Mouse (Mus musculus) C2C12 (cell line): ENCODE data around the gene Nck2. TPM values are rescaled to one million over a fixed set of nuclear protein-coding genes. Genes with fewer than 3 reads are reported as not detected.

ENCODE experiments used
- H3K27me3 ChIP-seq: one replicate; pipeline ENCODE4 v1.6.1; 2011; ENCODE audit not compliant: control insufficient read depth, insufficient read depth, insufficient read length
- H3K36me3 ChIP-seq: one replicate; pipeline ENCODE4 v1.6.1; 2011; ENCODE audit not compliant: control insufficient read depth, insufficient read depth
- H3K4me3 ChIP-seq: one replicate; pipeline ENCODE4 v1.5.1; 2011; ENCODE audit warnings: mild to moderate bottlenecking, control low read depth; ENCODE audit not compliant: poor library complexity, insufficient read depth, severe bottlenecking
- H3K79me2 ChIP-seq: one replicate; pipeline ENCODE4 v1.6.1; 2011; ENCODE audit not compliant: control insufficient read depth, insufficient read depth
- H3K79me3 ChIP-seq: one replicate; pipeline ENCODE4 v1.6.1; 2011; ENCODE audit warnings: low read depth, control low read depth
- H3ac ChIP-seq: one replicate; pipeline ENCODE3; 2011; ENCODE audit warnings: low read depth; ENCODE audit not compliant: control insufficient read depth, insufficient read length
- CEBPB ChIP-seq: IDR thresholded peaks from one replicate; pipeline ENCODE4 v1.6.1; 2011; ENCODE audit warnings: low read depth, mild to moderate bottlenecking, control low read depth, moderate library complexity
- CTCF ChIP-seq: IDR thresholded peaks from one replicate; pipeline ENCODE4 v1.5.1; 2011; ENCODE audit not compliant: control insufficient read depth, insufficient read depth, insufficient read length
- FOSL1 ChIP-seq: IDR thresholded peaks from one replicate; pipeline ENCODE4 v1.8.0; 2011; ENCODE audit warnings: mild to moderate bottlenecking, low read length; ENCODE audit not compliant: poor library complexity, insufficient read depth, severe bottlenecking
- MAX ChIP-seq: IDR thresholded peaks from one replicate; pipeline ENCODE4 v1.6.1; 2011; ENCODE audit warnings: mild to moderate bottlenecking, control low read depth
- MYOD1 ChIP-seq: IDR thresholded peaks from one replicate; pipeline ENCODE4 v1.6.1; 2011; ENCODE audit warnings: low read depth; ENCODE audit not compliant: control insufficient read depth, insufficient read length
- MYOG ChIP-seq: IDR thresholded peaks from one replicate; pipeline ENCODE4 v1.6.1; 2011; ENCODE audit not compliant: control insufficient read depth, insufficient read length; ENCODE audit errors: extremely low read depth
- USF1 ChIP-seq: IDR thresholded peaks from one replicate; pipeline ENCODE4 v1.6.1; 2011; ENCODE audit warnings: low read depth, mild to moderate bottlenecking, control low read depth, moderate library complexity
- polyA plus RNA-seq: library from polyadenylated mRNA; unstranded; fragments of >200 nt; fragmentation: generic; extraction: Trizol; gene quantifications from one replicate; pipeline ENCODE4 v1.2.1, GENCODE M21; 2012; ENCODE audit warnings: missing spikeins

Nck2 gene
- polyA plus RNA-seq, 1 experiment, result 18.0 TPM

GRCm38 (mm10) chr1:43468207-43468606 lies 23.8 kb downstream of the Nck2 start:
- H3K79me3 ChIP-seq, result peaks cover 60% of the 10 kb centered on the region
- H3K36me3 ChIP-seq, result no peaks in the 10 kb centered on the region
- H3ac ChIP-seq, result no peak overlapping the region
- peaks cover 96% of the 10 kb centered on the region for H3K79me2 ChIP-seq
- no peak overlapping the region for H3K4me3 ChIP-seq
- TF ChIP-seq MYOD1, result no peak
- TF ChIP-seq FOSL1, result no peak
- no peak for TF ChIP-seq CEBPB
- no peak for TF ChIP-seq MYOG
- TF ChIP-seq MAX, result no peak
- TF ChIP-seq CTCF, result no peak
- no peak for TF ChIP-seq USF1
- H3K27me3 ChIP-seq, result no peaks in the 10 kb centered on the region

GRCm38 (mm10) chr1:43468978-43469377 lies 24.6 kb downstream of the Nck2 start:
- no peaks in the 10 kb centered on the region for H3K36me3 ChIP-seq
- no peak overlapping the region for H3ac ChIP-seq
- H3K79me2 ChIP-seq, result peaks cover 97% of the 10 kb centered on the region
- TF ChIP-seq MYOG (no peak), MYOD1 (no peak), CTCF (no peak), USF1 (no peak), MAX (no peak), FOSL1 (no peak), CEBPB (no peak)
- peaks cover 56% of the 10 kb centered on the region for H3K79me3 ChIP-seq
- no peaks in the 10 kb centered on the region for H3K27me3 ChIP-seq
- H3K4me3 ChIP-seq, result no peak overlapping the region

- H3ac ChIP-seq, result no peak overlapping the region
- no peaks in the 10 kb centered on the region for H3K27me3 ChIP-seq
- peaks cover 97% of the 10 kb centered on the region for H3K79me2 ChIP-seq
- TF ChIP-seq MYOD1 (no peak), USF1 (no peak), MYOG (no peak), CTCF (no peak), CEBPB (no peak), MAX (no peak), FOSL1 (no peak)
- no peak overlapping the region for H3K4me3 ChIP-seq
- no peaks in the 10 kb centered on the region for H3K36me3 ChIP-seq
- H3K79me3 ChIP-seq, result peaks cover 50% of the 10 kb centered on the region
Measured at GRCm38 (mm10) chr1:43470421-43471179, 26.2 kb downstream of the Nck2 start.

- Histone ChIP-seq H3K79me3 (peaks cover 54% of the 10 kb centered on the region), H3ac (no peak overlapping the region), H3K27me3 (no peaks in the 10 kb centered on the region), H3K4me3 (no peak overlapping the region), H3K36me3 (no peaks in the 10 kb centered on the region), H3K79me2 (peaks cover 97% of the 10 kb centered on the region)
- TF ChIP-seq MYOD1 (no peak), FOSL1 (no peak), CTCF (no peak), MAX (no peak), MYOG (no peak), CEBPB (no peak), USF1 (no peak)
Measured at GRCm38 (mm10) chr1:43471180-43472045, 27.0 kb downstream of the Nck2 start.

DNA sequence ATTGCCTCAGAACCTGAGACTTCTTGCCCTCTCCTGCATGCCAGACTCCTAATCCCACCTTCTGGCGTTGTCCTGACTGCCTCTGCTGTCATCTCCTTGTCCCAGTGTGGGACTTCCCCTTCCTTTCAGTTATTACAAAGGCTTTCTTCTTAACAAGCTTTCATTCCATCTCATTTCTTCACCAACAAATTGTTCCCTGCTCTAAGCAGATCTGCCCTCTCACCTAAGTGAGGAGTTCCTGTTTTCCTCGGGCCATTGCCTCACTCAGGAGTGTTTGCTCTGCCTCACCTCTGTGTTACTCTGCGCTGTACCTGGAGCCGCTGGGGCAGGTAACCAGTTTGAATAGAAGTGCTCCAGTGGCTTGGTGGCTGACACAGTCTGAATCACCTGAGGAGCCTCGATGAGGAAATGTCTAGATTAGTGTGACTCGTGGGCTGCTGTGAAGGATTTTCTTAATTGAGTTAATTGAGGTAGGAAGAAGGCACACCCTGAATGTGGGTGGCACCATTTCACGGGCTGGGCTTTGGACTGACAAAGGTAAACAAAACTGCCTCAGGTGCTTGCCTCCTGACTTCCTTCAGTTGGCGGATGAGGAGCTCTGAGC lies 27.8 kb downstream of the Nck2 start:
- no peaks in the 10 kb centered on the region for H3K36me3 ChIP-seq
- TF ChIP-seq MYOG (no peak), MAX (no peak), MYOD1 (no peak), FOSL1 (no peak), CEBPB (no peak), CTCF (no peak), USF1 (no peak)
- peaks cover 49% of the 10 kb centered on the region for H3K79me3 ChIP-seq
- peaks cover 97% of the 10 kb centered on the region for H3K79me2 ChIP-seq
- H3ac ChIP-seq, result no peak overlapping the region
- no peak overlapping the region for H3K4me3 ChIP-seq
- no peaks in the 10 kb centered on the region for H3K27me3 ChIP-seq
